Mouse (Mus musculus) hindbrain, embryonic 15.5 days (tissue): ENCODE measurements at regions not wholly inside any gene's neighbourhood (a gene's known extent, or its start where the extent isn't known, plus 50 kb on each side); places are given as distances from the start of the nearest gene placed in this dataset.

Experiments
- ATAC-seq: fragments of 200-750 bp; cut with Nextera tagmentation; 2 replicates; pipeline ENCODE4 v1.8.0; 2017; ENCODE audit warnings: low read depth, moderate number of reproducible peaks, moderate TSS enrichment; ENCODE audit not compliant: low FRiP score
- H3K27ac ChIP-seq: fragments of 300-500 bp; sonication (generic); replicated peaks from 2 replicates; pipeline ENCODE4 v1.5.1; 2015; ENCODE audit warnings: mild to moderate bottlenecking, inconsistent platforms
- H3K27me3 ChIP-seq: fragments of 300-500 bp; sonication (generic); 2 replicates; pipeline ENCODE4 v1.6.1; 2015; ENCODE audit warnings: control low read depth, inconsistent platforms
- H3K36me3 ChIP-seq: fragments of 300-500 bp; sonication (generic); 2 replicates; pipeline ENCODE4 v1.6.1; 2015; ENCODE audit warnings: control low read depth, inconsistent platforms
- H3K4me1 ChIP-seq: fragments of 300-500 bp; sonication (generic); replicated peaks from 2 replicates; pipeline ENCODE4 v1.6.1; 2015; ENCODE audit warnings: control low read depth, inconsistent platforms
- H3K4me2 ChIP-seq: fragments of 300-500 bp; sonication (generic); 2 replicates; pipeline ENCODE4 v1.6.1; 2015; ENCODE audit warnings: moderate library complexity, mild to moderate bottlenecking, inconsistent platforms
- H3K4me3 ChIP-seq: fragments of 300-500 bp; sonication (generic); 2 replicates; pipeline ENCODE4 v1.5.1; 2015; ENCODE audit warnings: mild to moderate bottlenecking, inconsistent platforms
- H3K9ac ChIP-seq: fragments of 300-500 bp; sonication (generic); 2 replicates; pipeline ENCODE4 v1.6.1; 2015; ENCODE audit warnings: inconsistent platforms
- H3K9me3 ChIP-seq: fragments of 300-500 bp; sonication (generic); 2 replicates; pipeline ENCODE4 v1.6.1; 2016; ENCODE audit warnings: control low read depth, inconsistent platforms
- WGBS: fragments of 180-500 bp; shearing (Covaris S2); methylation state at CpG from one replicate; pipeline ENCODE4 v1.1.7; 2015; 5-methylcytosine and 5-hydroxymethylcytosine counted together

DNA sequence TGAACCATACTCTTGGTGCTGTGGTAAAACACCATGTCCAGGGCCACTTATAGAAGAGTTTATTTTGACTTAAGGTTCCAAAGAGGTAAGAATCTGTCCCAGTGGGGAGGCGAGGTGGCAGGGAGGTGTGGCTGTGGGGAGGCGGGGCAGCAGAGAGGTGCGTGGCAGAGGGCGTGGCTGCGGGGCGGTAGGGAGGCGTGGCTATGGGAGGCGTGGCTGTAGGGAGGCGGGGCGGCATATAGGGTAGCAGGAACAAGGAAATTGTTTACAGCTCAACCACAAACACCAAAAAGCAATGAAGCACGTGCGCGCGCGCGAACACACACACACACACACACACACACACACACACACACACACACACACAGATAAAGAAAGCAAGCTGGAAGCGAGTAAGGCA lies 62.0 kb upstream of the Ccdc60 start:
- Histone ChIP-seq H3K27ac (no peak overlapping the region), H3K9me3 (no peaks in the 10 kb centered on the region), H3K4me3 (no peak overlapping the region), H3K36me3 (no peaks in the 10 kb centered on the region), H3K4me1 (no peaks in the 10 kb centered on the region), H3K9ac (no peak overlapping the region), H3K27me3 (no peaks in the 10 kb centered on the region), H3K4me2 (no peak overlapping the region)
- 59% methylated on average over 17 of the region's 17 CpGs for WGBS
- no peak for ATAC-seq

DNA sequence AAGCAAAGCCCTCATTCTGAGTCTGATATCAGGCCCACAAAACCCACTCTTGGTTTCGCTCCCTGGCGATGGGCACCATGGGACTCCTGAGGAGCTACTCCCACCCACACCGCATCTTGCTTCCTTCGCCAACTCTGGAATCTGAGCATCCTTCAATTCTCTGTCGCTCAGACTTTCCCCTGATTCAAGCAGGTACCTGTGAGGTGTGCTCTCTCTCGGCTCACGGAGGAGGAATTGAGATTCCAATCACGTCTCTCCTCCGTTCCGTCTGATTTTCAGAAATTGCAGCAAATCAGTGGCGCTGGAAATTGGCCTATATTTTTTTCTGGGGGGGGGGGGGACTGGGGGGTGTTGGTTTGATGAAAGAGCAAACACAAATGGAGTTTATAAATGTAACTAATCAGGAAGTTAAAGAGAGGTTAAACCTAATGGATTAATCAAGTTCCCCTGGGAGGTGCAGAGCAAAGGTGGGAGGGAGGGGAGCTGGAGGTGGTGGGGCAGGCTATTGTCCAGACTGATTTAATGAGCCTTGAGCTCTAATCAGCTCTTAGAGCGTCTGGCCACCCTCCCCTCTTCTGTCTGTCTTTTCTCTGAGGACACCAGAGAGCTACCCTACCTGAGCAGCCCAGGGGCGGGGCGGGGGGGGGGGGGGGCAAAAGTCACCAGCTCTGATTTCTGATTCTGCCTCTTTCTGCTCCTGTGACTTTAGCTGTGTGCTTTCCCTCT lies 53.6 kb upstream of the Ccdc60 start:
- no peaks in the 10 kb centered on the region for H3K9me3 ChIP-seq
- peak overlapping the region; percentile 28 for H3K4me2 ChIP-seq
- no peak overlapping the region for H3K9ac ChIP-seq
- no peaks in the 10 kb centered on the region for H3K36me3 ChIP-seq
- H3K27ac ChIP-seq = no peak overlapping the region
- 7% methylated on average over 14 of the region's 14 CpGs for WGBS
- peaks cover 8% of the 10 kb centered on the region for H3K4me1 ChIP-seq
- no peak for ATAC-seq
- H3K27me3 ChIP-seq = no peaks in the 10 kb centered on the region
- H3K4me3 ChIP-seq = no peak overlapping the region

DNA sequence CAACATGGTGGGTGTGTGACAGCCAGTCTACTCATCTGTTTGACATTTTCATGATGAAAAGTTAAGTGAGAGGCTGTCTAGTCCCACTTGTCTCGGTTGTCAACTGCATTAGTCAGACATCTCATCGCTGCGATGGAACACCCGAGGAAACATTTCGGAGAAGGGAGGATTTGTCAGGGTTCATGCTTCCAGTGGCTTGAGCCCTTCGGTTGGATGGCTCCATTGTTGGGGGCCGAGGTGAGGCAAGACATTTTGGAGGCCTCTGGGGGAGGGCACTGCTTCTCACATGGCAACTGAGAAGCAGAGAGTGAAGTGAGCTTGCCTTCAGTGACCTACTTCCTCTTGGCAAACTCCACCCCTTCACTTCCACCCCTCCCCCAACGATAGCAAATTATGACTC lies 50.7 kb upstream of the Ccdc60 start:
- ATAC-seq = no peak
- 64% methylated on average over 8 of the region's 8 CpGs for WGBS
- Histone ChIP-seq H3K9me3 (no peaks in the 10 kb centered on the region), H3K4me1 (peaks cover 8% of the 10 kb centered on the region), H3K4me2 (no peak overlapping the region), H3K27me3 (no peaks in the 10 kb centered on the region), H3K9ac (no peak overlapping the region), H3K36me3 (no peaks in the 10 kb centered on the region), H3K27ac (no peak overlapping the region), H3K4me3 (no peak overlapping the region)
